Mouse (Mus musculus) thymus, postnatal 36 days (tissue): Measurements from ENCODE around the gene Lmod3.
"Not testable (repeated sequence)": the region's sequence is repeated elsewhere in the genome, so short reads cannot be mapped to it uniquely, and the experiment has no call there.

ENCODE experiments used
- DNase-seq, 2 experiments: peaks; one replicate each; pipeline ENCODE4 v3.0.0; 2022; ENCODE audit warnings: mixed read lengths in 2 of 2

The Lmod3 gene

GRCm38 (mm10) chr6:97275760-97276159, 23.2 kb upstream of the Lmod3 start:
- peak in 1 of 2 experiments; percentile 27 for DNase-seq

GRCm38 (mm10) chr6:97273777-97274176, 21.2 kb upstream of the Lmod3 start:
- no peak for DNase-seq

GRCm38 (mm10) chr6:97273058-97273710, 20.6 kb upstream of the Lmod3 start:
- DNase-seq, result no peak

GRCm38 (mm10) chr6:97272349-97272748, 19.8 kb upstream of the Lmod3 start:
- no peak for DNase-seq

GRCm38 (mm10) chr6:97269596-97269995, 17.0 kb upstream of the Lmod3 start:
- no peak for DNase-seq

GRCm38 (mm10) chr6:97267132-97267531, 14.6 kb upstream of the Lmod3 start:
- no peak for DNase-seq

- no peak for DNase-seq
Measured at GRCm38 (mm10) chr6:97266661-97267060, 14.1 kb upstream of the Lmod3 start.

GRCm38 (mm10) chr6:97265705-97266104, 13.1 kb upstream of the Lmod3 start:
- DNase-seq, result no peak

GRCm38 (mm10) chr6:97265240-97265639, 12.7 kb upstream of the Lmod3 start:
- no peak for DNase-seq

- not testable (repeated sequence) for DNase-seq
Measured at GRCm38 (mm10) chr6:97263750-97264149, 11.2 kb upstream of the Lmod3 start.

GRCm38 (mm10) chr6:97262229-97262628, 9.7 kb upstream of the Lmod3 start:
- DNase-seq, result no peak

- DNase-seq, result not testable (repeated sequence)
Measured at GRCm38 (mm10) chr6:97259926-97260325, 7.4 kb upstream of the Lmod3 start.

- no peak for DNase-seq
Measured at GRCm38 (mm10) chr6:97258489-97258888, 5.9 kb upstream of the Lmod3 start.

GRCm38 (mm10) chr6:97252086-97252485, 473 bp downstream of the Lmod3 start:
- no peak for DNase-seq

GRCm38 (mm10) chr6:97250966-97251365, 1.6 kb downstream of the Lmod3 start:
- peak; percentile 42 to 52 for DNase-seq

GRCm38 (mm10) chr6:97245200-97245599, 7.4 kb downstream of the Lmod3 start:
- DNase-seq, result no peak

- no peak for DNase-seq
Measured at GRCm38 (mm10) chr6:97242522-97242921, 10.0 kb downstream of the Lmod3 start.

- DNase-seq, result no peak
Measured at GRCm38 (mm10) chr6:97240092-97240491, 12.5 kb downstream of the Lmod3 start.

- DNase-seq, result no peak
Measured at GRCm38 (mm10) chr6:97239360-97239759, 13.2 kb downstream of the Lmod3 start.

- DNase-seq, result no peak
Measured at GRCm38 (mm10) chr6:97236088-97236487, 16.5 kb downstream of the Lmod3 start.

- DNase-seq, result no peak
Measured at GRCm38 (mm10) chr6:97234911-97235668, 17.5 kb downstream of the Lmod3 start.

GRCm38 (mm10) chr6:97227067-97227847, 25.3 kb downstream of the Lmod3 start:
- no peak for DNase-seq

- DNase-seq, result no peak
Measured at GRCm38 (mm10) chr6:97226083-97226491, 26.5 kb downstream of the Lmod3 start.

- no peak for DNase-seq
Measured at GRCm38 (mm10) chr6:97224505-97224904, 28.1 kb downstream of the Lmod3 start.
